Mouse (Mus musculus): Measurements from ENCODE around the gene Lhpp.
A peak's percentile ranks its signal among the peaks of the same experiment; 100 is the strongest.

DNA sequence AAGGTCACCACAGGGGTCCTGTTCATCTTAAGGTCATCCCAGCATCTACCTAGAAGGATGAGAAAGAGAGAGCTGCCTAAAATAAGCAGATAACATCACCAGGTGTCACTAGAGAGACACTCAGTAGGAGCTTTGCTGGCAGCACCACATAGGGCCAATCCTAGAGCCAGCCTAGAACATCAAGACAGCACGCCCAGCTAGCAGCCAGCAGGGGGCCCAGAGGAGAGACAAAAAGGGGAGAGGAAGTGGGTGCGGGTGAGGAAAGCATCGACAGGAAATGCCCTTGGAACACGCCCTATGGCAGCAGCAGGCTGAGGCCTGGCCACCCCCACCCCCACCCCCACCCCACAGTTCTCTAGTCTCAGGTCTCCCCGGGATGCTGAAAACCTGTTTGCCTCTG is 124.7 kb downstream of the Lhpp start:
- TF ChIP-seq CTCF (IDR thresholded peaks at IDR 0.05; ENCODE audit: low read depth) (peak; percentile 87), EP300 (IDR thresholded peaks at IDR 0.05; ENCODE audit: low read depth) (0 out of 2 replicates have a peak, but pooled peaks have one; percentile 17)
